Mouse (Mus musculus) megakaryocyte-erythroid progenitor cell, adult 5-6 weeks (primary cell): ENCODE results near the gene Ager. TPM values are rescaled to one million over a fixed set of nuclear protein-coding genes. Genes with fewer than 3 reads are reported as not detected.

Source experiments
- ATAC-seq: replicated peaks from 2 replicates; pipeline ENCODE4 v1.8.0; 2016; ENCODE audit warnings: mild to moderate bottlenecking, inconsistent platforms; ENCODE audit not compliant: severe bottlenecking, poor library complexity, low FRiP score, low TSS enrichment
- total RNA-seq, 2 experiments: library from RNA; stranded (forward) in 1 of 2; stranded (reverse) in 1 of 2; fragments of 200-1000, 215-1000 nt in 1 of 2; fragments of >200 nt in 1 of 2; fragmentation: Nextera tagmentation in 1 of 2; gene quantifications; 2 replicates each; pipeline ENCODE4 v1.2.3; 2014 to 2017

Gene Ager
- 2.6 and 6.6 TPM in 2 replicates for total RNA-seq (2014; fragmentation: Nextera tagmentation)
- total RNA-seq (2017) = 0.57 TPM in 1 of 2 replicates, not detected in the other

DNA sequence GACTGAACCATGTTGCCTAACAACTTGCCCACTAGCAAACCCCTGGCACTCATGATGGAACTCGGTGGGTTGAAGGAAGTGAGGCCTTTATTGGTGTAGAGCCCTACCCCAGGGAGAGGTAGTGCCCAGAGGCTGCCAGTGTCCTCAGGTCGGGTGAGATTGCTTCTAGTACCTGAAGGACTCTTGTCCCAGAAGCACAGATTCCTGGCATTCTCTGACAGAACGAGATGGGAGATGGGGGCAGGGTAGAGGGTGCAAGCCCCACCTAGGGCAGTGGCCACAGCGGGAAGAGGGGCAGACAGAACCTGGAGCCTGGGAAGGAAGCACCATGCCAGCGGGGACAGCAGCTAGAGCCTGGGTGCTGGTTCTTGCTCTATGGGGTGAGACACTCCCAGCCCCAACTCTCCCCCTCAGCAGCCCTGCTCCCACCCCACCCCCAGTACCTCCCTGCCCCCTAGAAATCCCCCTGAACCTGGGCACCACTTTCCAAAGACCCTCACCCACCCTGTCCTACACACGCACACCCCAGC lies at the start of gene Ager:
Ager (plus strand) TSS at position 297 of the 530 bp plus-strand sequence.
- ATAC-seq = no peak

DNA sequence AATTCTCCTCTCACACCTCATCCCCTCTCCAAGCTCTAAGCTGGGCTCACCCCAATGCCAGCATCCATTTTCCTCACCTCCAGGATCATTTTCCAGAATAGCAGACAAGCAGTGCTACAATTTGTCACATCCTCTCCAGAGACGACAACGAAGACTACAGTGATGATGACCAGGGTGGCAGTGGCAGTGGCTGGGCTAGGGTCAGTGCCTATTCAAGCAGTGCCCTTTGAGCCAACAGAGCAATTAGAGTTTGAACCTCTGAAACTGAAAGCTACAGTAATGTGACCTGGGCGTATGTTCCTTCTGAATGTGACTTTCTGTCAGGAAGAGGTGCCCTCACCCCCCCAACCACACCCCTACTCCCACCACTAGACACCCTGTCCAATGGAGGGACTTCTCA lies 48.5 kb upstream of the Ager start:
- no peak for ATAC-seq

DNA sequence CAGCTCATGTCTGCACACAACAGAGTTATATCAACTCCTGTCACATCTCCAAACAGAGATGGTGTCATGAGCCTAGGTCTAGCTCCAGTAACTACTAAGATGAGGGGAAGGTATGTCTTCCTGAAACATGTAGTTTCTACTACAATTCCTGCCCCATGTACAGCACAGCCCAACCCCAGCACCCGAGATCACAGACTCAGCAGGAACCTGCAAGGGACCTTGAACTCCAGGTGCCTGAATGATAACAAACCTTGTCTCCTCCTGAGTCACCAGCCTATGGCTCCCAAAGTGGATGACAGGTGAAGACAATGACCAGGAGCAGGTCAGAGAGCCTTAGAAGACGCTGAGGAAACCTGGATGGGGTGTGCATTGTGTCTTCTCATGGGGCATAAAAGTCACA lies 47.8 kb upstream of the Ager start:
- ATAC-seq = no peak

DNA sequence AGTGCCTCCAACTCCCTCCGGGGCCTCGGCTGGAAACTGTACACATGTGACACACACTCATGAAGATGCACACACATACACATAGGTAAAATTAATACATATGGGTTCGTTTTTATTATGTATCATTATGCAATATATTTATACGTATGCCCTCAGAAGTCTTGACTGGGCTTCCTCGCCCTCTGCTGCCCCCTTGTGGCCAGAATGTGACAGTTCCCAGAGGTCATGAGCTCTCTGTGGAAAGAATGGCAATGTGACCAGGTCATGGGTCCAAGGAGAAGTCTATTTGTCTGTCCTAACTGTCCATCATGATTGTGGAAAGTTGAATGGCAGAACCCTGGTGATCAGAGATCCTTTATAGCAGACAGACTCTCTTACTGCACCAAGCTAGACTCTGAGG lies 42.2 kb upstream of the Ager start:
- ATAC-seq = peak; percentile 77

DNA sequence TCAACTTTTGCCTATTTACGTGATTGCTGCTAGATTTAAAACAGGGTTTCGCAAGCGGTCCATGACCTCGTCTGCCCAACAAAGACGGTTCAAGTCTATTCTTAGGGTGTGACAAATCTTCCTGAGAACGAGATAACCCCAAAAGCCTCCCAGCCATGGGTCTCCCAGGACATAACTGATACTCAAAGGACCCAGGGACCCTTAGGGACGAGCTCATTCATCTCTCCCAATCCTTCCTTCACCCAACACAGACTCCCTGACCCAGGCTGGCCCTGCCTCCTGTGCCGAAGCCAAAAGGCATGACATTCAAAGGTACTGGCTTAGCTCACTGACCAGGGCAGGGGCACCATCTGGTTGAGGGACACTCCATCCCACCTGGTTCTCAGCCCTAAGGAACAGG lies 41.3 kb upstream of the Ager start:
- ATAC-seq = no peak

DNA sequence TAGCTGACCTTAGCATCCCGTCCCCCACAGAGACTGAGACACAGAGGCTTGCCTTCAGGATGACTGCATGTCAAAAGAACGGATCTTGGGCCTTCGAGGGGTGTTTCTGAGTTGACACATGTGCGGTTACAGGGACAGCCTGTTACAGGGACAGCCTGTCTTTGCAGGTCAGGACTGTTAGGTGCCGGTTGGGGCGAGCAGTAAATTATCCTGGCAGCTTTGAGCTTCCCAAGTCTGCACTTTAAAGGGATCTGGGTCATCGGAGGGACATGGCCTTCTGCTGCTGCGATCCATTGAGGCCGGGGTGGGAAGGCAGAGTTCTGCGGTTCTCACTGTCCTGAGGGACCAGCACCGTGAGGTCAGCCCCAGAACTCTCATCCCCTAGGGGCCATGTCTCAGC lies 40.3 kb upstream of the Ager start:
- no peak for ATAC-seq

DNA sequence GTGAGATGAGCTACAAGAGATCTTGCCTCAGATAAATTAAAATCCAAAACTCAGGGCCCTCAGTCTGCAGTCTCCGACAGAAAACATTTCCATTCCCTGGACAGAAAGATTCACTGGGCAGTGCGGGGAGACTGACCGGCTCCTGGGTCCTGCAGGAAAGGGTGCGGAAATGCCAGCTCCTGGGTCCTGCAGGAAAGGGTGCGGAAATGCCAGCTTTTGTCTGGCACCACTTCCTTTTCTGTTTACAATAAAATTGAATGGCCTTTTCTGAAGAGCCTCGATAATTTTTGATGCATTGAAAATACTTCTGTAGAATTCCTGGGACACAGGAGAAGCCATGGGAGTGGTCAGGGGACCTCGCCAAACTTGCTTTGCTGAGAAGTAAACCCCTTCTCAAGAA lies 38.5 kb upstream of the Ager start:
- no peak for ATAC-seq

DNA sequence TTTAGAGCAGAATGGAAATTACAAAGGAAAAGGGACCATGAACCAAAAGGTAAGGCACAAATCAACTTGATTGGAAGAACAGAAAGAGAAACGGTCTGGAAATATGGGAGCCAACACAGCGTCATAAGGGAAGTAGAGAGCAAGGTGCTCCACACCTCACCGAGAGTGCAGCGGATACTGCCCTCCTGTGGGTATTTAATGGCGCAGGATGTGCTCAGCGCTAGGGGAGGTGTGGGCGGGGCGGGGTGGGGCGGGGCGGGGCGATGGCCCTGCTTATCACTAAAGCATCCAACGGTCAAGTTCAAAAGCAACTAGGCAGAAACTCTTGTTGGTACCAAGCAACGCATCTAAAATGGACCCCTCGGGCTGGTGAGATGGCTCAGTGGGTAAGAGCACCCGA lies 37.8 kb upstream of the Ager start:
- ATAC-seq = no peak

DNA sequence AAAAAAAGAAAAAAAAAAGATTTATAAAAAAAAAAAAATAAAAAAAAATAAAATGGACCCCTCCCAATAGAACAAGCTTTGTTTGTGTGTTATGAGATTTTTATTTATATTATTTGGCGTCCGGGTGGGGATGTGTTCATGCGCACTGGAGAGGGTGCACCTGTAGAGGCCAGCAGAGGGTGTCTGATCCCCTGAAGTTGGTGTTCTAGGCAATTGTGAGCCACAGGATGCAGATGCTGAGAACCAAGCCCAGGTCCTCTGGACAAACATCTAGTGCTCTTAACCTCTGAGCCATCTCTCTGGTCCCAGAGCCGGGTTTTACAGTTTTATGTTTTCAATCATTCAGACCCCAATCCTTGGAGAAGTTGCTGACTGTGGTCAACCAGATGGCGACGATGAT lies 37.2 kb upstream of the Ager start:
- no peak for ATAC-seq

DNA sequence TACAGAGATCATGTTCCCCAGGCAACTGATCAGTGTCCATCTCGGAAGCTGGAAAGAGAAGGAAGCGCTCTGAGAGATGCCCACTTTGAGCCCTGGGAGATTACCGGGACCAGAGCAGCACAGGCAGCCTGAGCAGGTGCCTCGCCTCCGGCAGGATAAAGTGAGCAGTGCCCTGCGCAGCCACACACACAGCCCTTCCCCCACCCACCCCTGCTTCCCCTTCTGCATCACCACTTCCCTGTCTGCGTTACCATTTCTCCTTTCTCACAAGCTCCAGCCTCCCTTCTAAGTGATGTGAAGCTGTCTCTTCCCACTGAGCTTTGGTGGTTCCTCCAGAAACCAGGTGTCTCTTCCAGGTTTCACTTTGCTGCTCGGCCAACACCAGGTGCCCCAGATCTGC lies 36.5 kb upstream of the Ager start:
- no peak for ATAC-seq

DNA sequence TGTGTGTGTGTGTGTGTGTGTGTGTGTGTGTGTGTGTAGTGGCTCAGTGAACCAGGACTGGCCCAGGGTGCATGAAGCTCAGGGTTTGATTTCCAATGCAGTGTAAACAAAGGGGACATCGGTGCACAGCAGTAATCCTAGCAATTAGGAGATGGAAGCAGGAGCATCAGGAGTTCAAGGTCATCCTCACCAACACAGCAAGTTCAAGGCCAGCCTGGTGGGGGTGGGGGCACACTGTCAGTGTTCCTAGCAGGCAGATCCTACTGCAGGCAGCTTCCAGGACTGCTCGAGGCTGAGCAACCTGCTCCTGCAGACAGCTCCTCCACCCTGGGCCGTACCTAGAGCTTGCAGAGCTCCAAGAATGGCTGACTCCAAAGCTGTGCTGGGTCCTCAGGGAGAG lies 35.1 kb upstream of the Ager start:
- ATAC-seq = no peak

DNA sequence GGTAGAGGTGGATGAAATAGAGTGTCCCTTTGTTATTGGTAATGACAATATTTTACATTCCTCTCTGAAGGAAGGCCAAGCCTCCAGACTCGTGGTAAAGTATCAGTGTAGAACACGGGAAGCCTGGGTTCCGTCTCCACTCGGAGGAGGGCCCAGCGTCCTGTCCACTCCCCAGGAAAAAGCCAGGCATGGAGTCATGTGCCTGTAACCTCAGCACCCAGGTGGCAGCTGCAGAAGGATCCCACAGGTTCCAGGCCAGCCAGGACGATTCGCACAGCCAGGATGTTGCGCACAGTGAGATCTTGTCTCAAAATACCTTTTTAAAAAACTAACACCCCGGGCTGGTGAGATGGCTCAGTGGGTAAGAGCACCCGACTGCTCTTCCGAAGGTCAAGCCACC lies 34.3 kb upstream of the Ager start:
- no peak for ATAC-seq

DNA sequence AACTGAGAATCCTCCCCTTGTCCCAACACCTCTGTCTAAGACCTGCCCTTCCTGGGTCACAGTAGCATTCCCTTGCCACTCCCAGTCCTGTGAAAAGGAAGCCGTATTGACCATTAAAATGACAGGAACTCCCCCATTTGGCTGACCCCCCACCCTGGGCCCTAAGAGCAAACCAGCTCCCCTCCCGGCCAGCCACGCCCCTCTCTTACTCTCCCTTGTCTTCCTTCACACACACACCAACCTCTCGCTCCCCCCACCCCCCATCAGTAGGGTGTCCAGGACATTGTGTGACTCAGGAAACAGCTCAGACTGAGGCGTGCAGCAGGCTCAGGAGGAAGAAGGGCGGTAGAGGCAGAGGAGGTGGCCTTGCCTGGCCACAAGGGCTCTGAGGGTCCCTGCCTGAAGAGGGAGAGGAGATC lies 33.6 kb upstream of the Ager start, which contains the start of gene Notch4:
Notch4 (plus strand) TSS at position 266 of the 419 bp plus-strand sequence.
- ATAC-seq = no peak

DNA sequence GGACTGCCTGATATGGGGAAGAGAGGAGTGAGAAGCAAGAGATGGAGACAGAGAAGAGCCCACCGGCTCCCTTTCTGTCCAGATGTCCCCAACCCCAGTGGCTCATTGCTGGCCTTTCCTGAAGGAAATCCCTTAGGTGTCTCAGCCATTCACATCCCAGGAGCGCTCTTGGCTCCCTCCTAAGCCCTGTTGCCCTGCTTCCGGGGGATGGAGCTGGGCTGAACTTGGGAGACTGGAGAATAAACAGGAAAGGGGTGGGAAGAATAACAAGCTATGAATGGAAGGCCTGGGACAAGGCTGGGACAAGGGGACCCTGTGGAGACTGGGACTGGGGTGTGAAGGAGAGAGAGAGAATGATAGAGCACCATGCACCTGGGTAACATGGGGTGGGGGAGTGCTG lies 32.9 kb upstream of the Ager start:
- no peak for ATAC-seq

DNA sequence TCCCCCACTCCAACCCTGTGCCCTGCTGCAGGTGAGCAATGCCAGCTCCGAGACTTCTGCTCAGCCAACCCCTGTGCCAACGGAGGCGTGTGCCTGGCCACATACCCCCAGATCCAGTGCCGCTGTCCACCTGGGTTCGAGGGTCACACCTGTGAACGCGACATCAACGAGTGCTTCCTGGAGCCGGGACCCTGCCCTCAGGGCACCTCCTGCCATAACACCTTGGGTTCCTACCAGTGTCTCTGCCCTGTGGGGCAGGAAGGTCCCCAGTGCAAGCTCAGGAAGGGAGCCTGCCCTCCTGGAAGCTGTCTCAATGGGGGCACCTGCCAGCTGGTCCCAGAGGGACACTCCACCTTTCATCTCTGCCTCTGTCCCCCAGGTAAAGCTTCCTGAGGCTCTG lies 30.4 kb upstream of the Ager start:
- ATAC-seq = no peak

DNA sequence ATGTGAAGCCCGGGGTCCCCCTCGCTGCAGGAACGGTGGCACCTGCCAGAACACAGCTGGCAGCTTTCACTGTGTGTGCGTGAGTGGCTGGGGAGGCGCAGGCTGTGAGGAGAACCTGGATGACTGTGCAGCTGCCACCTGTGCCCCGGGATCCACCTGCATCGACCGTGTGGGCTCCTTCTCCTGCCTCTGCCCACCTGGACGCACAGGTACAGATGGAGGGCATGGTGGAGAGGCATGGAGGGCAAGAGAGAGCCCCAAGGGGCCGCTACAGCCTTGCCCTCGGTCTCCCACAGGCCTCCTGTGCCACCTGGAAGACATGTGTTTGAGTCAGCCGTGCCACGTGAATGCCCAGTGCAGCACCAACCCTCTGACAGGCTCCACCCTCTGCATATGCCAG lies 29.2 kb upstream of the Ager start:
- no peak for ATAC-seq

DNA sequence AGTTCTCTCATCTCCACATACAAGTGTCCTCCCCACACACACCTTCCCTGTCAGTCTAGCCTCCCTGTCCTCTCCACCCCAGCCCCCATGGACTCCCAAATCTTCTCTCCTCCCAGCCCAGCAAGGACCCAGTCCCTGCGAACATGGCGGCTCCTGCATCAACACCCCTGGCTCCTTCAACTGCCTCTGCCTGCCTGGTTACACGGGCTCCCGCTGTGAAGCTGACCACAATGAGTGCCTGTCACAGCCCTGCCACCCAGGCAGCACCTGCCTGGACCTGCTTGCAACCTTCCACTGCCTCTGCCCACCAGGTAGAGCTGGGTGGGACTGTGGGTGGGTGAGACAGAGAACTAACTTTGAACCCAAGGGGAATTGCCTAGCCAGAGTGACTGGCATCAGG lies 27.7 kb upstream of the Ager start:
- no peak for ATAC-seq

DNA sequence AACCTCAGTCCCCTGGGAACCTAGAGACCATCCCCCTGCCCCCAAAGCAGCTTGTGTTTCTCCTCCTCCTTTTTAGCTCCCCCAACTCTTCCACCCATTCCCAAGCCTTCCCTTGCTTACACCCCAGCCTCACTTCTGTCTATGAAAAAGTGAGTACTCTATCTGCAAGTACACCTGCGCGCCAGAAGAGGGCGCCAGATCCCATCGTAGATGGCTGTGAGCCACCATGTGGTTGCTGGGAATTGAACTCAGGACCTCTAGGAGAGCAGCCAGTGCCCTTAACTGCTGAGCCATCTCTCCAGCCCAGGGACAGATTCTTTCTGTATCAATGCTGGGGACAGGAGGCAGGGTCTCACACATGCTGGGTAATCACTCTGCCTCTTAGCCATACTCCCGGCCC lies 25.8 kb upstream of the Ager start:
- ATAC-seq = no peak

DNA sequence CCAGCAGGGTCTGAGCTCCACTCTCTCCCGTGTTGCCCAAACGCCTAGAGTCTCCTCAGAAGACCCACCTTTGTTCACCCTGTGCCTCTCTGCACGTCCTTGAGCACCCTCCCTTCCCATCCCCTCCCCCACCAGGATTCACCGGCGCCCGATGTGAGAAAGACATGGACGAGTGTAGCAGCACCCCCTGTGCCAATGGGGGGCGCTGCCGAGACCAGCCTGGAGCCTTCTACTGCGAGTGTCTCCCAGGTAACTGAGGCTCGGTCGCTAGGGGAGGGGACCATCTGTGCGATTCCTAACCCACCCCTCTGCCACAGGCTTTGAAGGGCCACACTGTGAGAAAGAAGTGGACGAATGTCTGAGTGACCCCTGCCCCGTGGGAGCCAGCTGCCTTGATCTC lies 25.3 kb upstream of the Ager start:
- ATAC-seq = no peak

DNA sequence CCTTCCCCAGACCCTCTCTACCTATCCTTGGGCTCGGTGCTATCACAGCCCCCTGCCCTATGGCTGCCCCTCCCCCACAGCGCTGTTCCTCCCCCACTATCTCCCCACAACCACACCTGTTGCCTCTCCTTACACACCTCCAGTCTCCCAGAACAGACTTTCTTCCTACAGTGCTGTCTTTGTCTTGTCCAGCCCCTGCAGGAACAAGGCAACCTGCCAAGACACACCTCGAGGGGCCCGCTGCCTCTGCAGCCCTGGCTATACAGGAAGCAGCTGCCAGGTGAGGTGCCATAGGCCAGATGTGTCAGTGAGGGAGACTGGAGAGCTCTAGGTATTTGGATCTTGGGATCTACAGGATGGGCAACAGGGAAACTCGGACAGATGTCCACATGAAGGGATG lies 21.1 kb upstream of the Ager start:
- ATAC-seq = no peak

DNA sequence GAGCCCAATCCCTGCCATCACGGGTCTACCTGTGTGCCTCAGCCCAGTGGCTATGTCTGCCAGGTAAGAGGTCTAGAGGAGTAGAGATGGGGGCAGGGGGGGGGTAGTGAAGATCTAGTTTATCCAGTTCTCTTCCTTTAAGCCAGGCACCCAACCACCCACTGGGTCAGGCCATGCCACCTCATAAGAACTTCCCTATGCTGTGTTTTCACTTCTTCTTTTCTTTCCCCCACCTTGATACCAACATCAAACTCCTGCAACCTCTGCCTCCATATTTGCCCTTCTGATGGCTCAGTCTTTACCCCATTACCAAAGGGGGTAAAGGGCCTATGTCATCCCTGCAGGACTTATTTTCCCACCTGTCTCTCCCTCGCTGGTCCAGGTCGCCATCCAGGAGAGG lies 19.6 kb upstream of the Ager start:
- no peak for ATAC-seq

DNA sequence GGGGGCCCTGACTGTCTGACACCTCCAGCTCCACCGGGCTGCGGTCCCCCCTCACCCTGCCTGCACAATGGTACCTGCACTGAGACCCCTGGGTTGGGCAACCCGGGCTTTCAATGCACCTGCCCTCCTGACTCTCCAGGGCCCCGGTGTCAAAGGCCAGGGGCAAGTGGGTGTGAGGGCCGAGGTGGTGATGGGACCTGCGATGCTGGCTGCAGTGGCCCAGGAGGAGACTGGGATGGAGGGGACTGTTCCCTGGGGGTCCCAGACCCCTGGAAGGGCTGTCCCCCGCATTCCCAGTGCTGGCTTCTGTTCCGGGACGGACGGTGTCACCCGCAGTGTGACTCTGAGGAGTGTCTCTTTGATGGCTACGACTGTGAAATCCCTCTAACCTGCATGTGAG lies 15.1 kb upstream of the Ager start:
- ATAC-seq = no peak
